Mouse (Mus musculus) embryonic facial prominence, embryonic 11.5 days (tissue): ENCODE measurements around the gene Hoxa6. TPM values are rescaled to one million over a fixed set of nuclear protein-coding genes. Genes with fewer than 3 reads are reported as not detected.

Experiments
- ATAC-seq: fragments of 200-750 bp; cut with Nextera tagmentation; replicated peaks from 2 replicates; pipeline ENCODE4 v1.8.0; 2017; ENCODE audit warnings: low read depth; ENCODE audit not compliant: insufficient number of reproducible peaks, low FRiP score, low TSS enrichment
- DNase-seq: peaks from one replicate; pipeline ENCODE4 v3.0.0-alpha.2; 2015; ENCODE audit warnings: low spot score
- H3K27ac ChIP-seq: fragments of 300-500 bp; sonication (generic); replicated peaks from 2 replicates; pipeline ENCODE4 v1.5.1; 2014; ENCODE audit warnings: mild to moderate bottlenecking, low read depth, low read length, control low read depth
- H3K27me3 ChIP-seq: fragments of 300-500 bp; sonication (generic); 2 replicates; pipeline ENCODE4 v1.6.1; 2014; ENCODE audit warnings: mild to moderate bottlenecking, low read length, moderate library complexity, mixed read lengths; ENCODE audit not compliant: control insufficient read depth, insufficient read depth
- H3K36me3 ChIP-seq: fragments of 300-500 bp; sonication (generic); replicated peaks from 2 replicates; pipeline ENCODE4 v1.6.1; 2014; ENCODE audit warnings: low read depth, mild to moderate bottlenecking, low read length, moderate library complexity, mixed read lengths; ENCODE audit not compliant: control insufficient read depth, insufficient read depth
- H3K4me1 ChIP-seq: fragments of 300-500 bp; sonication (generic); 2 replicates; pipeline ENCODE4 v1.6.1; 2014; ENCODE audit warnings: low read length, mixed read lengths; ENCODE audit not compliant: control insufficient read depth, insufficient read depth
- H3K4me2 ChIP-seq: fragments of 300-500 bp; sonication (generic); 2 replicates; pipeline ENCODE4 v1.6.1; 2014; ENCODE audit warnings: low read depth, mild to moderate bottlenecking, control low read depth, low read length, moderate library complexity
- H3K4me3 ChIP-seq: fragments of 300-500 bp; sonication (generic); 2 replicates; pipeline ENCODE4 v1.5.1; 2014; ENCODE audit warnings: low read depth, low read length, control low read depth
- H3K9ac ChIP-seq: fragments of 300-500 bp; sonication (generic); replicated peaks from 2 replicates; pipeline ENCODE4 v1.6.1; 2014; ENCODE audit warnings: mild to moderate bottlenecking, control low read depth, low read length
- H3K9me3 ChIP-seq: fragments of 300-500 bp; sonication (generic); replicated peaks from 2 replicates; pipeline ENCODE4 v1.6.1; 2016; ENCODE audit warnings: mild to moderate bottlenecking, low read length, inconsistent platforms, mixed read lengths; ENCODE audit not compliant: control insufficient read depth
- WGBS: fragments of 180-500 bp; shearing (Covaris S2); extraction: QIAGEN DNeasy Blood & Tissue Kit; methylation state at CpG from one replicate; pipeline ENCODE4 v1.1.7; 2014; 5-methylcytosine and 5-hydroxymethylcytosine counted together
- polyA plus RNA-seq: library from polyadenylated mRNA; unstranded; fragments of >200 nt; fragmentation: Nextera tagmentation; extraction: Ambion mirVana; gene quantifications from 2 replicates; pipeline ENCODE4 v1.2.1, GENCODE M21; 2014

The Hoxa6 gene
- polyA plus RNA-seq, 1 experiment from 2014 or later = not detected

DNA sequence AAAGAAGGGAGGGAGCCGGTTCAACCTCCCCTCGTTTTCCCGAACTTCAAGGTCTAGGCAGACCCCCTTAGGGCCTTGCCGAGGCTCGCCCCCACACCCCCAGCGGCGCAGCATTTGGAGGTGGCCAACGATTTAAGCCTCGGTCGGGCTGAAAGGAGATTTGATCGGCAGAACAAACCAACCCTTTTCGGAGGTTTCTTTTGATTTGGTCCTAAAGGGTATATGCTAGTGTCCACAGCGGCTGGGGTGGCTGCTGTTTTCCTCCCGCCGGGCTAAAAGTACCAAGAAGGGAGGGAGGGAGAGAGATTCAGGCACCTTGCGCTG lies 40.9 kb upstream of the Hoxa6 start:
- H3K4me3 ChIP-seq = no peak overlapping the region
- 2% methylated on average over 16 of the region's 16 CpGs for WGBS
- ATAC-seq = no peak
- H3K36me3 ChIP-seq = no peaks in the 10 kb centered on the region
- no peaks in the 10 kb centered on the region; the same call in 1 of the 2 replicates for H3K4me1 ChIP-seq
- H3K27ac ChIP-seq = no peak overlapping the region
- no peak for DNase-seq
- H3K9me3 ChIP-seq = no peaks in the 10 kb centered on the region
- H3K4me2 ChIP-seq = no peak overlapping the region
- H3K27me3 ChIP-seq = peaks cover 93% of the 10 kb centered on the region
- H3K9ac ChIP-seq = no peak overlapping the region

DNA sequence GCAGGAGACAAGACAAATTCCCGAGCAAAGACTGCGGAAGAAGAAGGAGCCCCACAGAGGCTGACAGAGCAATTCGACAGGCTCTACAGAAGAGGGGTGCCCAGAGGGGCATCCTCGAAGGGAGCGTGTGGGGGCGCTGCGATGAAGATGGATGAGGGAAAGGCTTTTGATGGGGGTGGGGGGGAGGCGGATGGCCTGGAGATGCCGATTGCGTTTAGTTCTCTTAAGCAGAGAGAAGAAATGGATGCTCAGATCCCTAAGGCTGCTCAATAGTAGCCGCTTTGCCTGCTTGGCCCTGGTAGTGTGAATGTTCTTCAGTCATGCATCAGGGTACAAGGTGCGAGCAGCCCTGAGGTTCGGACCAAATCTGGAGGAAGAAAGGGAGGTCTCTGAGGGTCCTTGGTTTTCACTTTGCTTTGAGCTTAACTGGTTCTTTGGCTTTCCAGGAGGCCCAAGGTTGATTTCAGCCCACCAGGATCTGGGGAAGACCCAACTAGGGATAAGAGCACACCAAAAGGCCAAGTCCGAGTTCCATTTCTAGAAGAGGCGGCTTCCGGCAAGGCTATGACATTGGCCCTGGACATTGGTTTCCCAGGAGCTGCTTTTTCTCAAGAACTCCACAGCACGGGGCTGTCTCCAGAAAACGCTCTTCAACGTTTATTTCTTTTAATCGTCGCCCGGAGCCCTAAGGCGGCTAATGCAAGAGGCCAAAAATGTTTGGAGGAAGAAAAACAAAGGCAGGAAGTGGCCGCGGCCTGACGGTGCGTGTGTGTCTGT lies 40.3 kb upstream of the Hoxa6 start:
- H3K9ac ChIP-seq = no peak overlapping the region
- H3K27ac ChIP-seq = no peak overlapping the region
- DNase-seq (no peak), ATAC-seq (no peak)
- under 1% methylated on average over 26 of the region's 27 CpGs for WGBS
- no peak overlapping the region for H3K4me2 ChIP-seq
- no peaks in the 10 kb centered on the region for H3K9me3 ChIP-seq
- H3K27me3 ChIP-seq = peaks cover 93% of the 10 kb centered on the region
- H3K36me3 ChIP-seq = no peaks in the 10 kb centered on the region
- H3K4me1 ChIP-seq = no peaks in the 10 kb centered on the region; the same call in 1 of the 2 replicates
- H3K4me3 ChIP-seq = no peak overlapping the region

DNA sequence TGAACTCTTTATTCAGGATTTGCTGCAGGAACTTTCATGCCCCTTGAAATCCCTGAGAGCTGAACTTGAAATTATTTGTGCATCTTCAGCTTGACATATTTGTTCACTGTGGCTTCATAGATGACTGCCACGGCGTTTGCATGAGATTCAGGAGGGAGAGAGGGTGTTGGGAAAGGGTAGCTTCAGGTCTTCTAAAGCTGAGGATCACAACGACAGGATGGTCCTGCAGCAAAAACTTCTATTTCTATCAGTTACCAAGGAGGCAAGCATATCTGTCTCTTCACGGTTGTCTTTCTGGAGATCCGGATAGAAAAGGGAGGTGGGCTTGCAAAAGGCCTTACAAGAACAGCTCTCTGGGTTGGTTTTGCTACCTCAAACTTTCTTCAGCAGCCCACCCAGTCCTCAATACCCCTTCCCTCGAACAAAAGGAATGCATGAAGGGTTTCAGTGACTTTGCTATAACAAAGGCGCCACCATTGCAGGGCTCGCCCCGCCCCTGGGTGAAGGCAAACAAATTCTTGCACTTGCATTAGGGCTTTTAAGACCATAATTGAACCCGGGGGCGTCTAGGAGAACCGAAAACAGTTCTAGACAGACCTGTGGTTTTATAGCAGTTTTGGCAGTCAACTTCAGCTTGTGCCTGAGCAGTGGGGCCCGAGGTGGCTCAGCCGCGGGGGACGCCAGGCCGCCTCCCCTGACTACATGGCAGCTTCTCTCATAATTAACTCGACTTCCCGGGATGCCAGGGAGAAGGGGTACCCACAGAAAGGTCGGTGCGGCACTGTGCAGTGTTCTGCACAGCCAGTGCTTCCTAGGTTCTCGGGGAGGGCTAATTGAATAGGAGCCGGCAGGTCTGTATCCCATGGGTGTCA lies 39.5 kb upstream of the Hoxa6 start:
- Histone ChIP-seq H3K36me3 (no peaks in the 10 kb centered on the region), H3K4me3 (no peak overlapping the region), H3K9ac (no peak overlapping the region), H3K27me3 (peaks cover 94% of the 10 kb centered on the region), H3K4me2 (no peak overlapping the region), H3K27ac (no peak overlapping the region), H3K4me1 (no peaks in the 10 kb centered on the region), H3K9me3 (no peaks in the 10 kb centered on the region)
- ATAC-seq (no peak), DNase-seq (no peak)
- 2% methylated on average over 23 of the region's 23 CpGs for WGBS

DNA sequence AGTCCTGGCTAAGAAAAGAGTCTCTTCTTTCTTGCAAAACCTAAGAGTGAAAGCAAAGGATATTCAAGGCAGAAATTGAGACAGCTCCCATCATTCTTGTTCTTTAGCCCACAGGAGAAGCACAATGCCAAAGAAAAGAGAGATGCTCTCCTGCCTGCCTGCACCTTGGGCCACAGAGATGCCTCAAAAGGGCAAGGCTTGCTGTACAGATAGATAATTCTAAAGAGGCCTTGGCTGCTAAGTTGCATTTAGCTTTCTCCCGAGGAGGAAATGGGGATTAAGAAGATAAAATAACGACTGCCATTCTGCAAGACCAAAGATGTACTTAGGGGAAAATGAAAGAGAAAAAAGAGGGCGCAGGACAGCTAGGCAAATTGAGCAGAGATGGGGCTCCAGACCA lies 38.4 kb upstream of the Hoxa6 start:
- no peaks in the 10 kb centered on the region for H3K9me3 ChIP-seq
- H3K4me1 ChIP-seq = no peaks in the 10 kb centered on the region
- WGBS = 5% methylated on average over 3 of the region's 3 CpGs
- DNase-seq = no peak
- no peaks in the 10 kb centered on the region for H3K36me3 ChIP-seq
- peaks cover 93% of the 10 kb centered on the region for H3K27me3 ChIP-seq
- H3K4me3 ChIP-seq = no peak overlapping the region
- H3K27ac ChIP-seq = no peak overlapping the region
- H3K4me2 ChIP-seq = no peak overlapping the region
- no peak for ATAC-seq
- no peak overlapping the region for H3K9ac ChIP-seq

DNA sequence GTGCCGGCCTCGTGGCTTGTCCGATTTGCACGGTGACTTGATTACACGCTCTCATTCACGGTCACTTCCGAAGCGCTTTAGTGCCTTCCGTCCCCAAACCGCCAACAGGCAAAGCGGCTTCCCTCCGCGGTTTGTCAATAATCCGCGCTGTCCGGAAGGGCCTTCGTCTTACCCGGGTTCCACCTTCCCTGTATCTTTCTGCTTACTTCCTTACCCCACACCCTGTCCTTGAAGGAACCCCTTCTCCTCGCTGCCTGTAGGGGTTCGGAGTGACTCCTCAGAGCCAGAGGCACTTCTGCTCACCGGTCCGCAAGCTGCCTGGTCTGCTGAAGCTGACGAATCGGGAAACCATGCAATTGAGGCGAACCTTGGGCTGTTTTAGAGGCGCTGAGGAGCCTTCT lies 37.9 kb upstream of the Hoxa6 start:
- no peak overlapping the region for H3K9ac ChIP-seq
- H3K27me3 ChIP-seq = peaks cover 92% of the 10 kb centered on the region
- H3K27ac ChIP-seq = no peak overlapping the region
- no peaks in the 10 kb centered on the region for H3K36me3 ChIP-seq
- DNase-seq (no peak), ATAC-seq (no peak)
- whole genome bisulfite sequencing = under 1% methylated on average over 26 of the region's 26 CpGs
- H3K4me1 ChIP-seq = no peaks in the 10 kb centered on the region
- no peak overlapping the region for H3K4me2 ChIP-seq
- H3K9me3 ChIP-seq = no peaks in the 10 kb centered on the region
- no peak overlapping the region for H3K4me3 ChIP-seq

DNA sequence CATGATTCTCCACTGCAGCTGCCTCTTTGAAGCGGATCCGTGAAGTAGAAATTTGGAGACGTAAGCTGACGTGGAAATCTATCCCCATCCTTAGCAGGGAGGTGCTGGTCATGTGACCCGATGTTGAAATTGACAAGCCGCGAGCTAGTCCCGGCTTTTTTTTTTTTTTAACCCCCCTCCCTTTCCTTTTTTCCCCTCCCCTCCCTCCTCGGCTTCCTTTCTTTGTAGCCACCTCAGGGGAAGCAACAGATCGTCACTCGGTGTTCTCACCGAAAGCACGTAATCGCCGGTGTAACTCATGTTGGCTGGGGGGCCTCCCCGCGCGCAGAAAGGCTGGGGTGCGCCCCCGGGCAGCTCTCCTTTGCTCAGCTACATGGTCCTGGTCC lies 37.2 kb upstream of the Hoxa6 start, which contains the start of gene Hoxa11:
Hoxa11 (minus strand) TSS at position 54 of the 386 bp plus-strand sequence.
- H3K36me3 ChIP-seq = no peaks in the 10 kb centered on the region
- peaks cover 92% of the 10 kb centered on the region for H3K27me3 ChIP-seq
- H3K4me2 ChIP-seq = no peak within 1 kb of the TSS
- no peak for ATAC-seq
- H3K9ac ChIP-seq = no peak within 1 kb of the TSS
- WGBS = 1% methylated on average over 20 of the region's 20 CpGs
- H3K4me1 ChIP-seq = no peaks in the 10 kb centered on the region
- no peak within 1 kb of the TSS for H3K4me3 ChIP-seq
- no peak within 1 kb of the TSS for H3K27ac ChIP-seq
- DNase-seq = no peak
- no peaks in the 10 kb centered on the region for H3K9me3 ChIP-seq

DNA sequence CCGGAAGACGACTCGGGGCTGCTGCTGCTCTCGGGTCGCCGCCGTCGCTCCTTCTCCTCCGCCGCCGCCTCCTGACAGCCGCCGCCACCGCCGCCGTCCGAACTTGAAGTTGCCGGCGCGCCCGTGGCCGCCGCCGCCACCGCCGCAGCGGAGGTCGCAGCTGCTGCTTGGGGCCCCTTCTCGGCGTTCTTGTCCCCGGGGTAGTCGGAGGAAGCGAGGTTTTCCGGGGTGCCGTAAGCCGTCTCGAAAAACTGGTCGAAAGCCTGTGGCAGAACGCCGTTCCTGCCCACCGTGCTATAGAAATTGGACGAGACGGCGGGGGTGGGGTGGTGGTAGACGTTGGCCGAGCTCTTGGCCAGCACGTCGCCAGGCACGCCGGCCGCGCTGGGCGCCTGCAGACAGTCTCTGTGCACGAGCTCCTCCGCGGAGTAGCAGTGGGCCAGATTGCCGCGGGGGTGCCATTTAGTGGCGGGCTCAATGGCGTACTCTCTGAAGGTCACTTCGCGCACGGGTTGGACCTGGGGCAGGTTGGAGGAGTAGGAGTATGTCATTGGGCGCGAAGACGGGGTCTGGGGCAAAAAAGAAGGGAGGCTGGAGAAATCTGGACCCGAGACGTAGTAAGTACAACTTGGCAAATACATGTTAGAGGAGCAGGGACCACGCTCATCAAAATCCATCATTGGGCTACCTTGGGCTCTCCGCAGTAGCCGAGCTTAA lies 36.7 kb upstream of the Hoxa6 start:
- Histone ChIP-seq H3K4me2 (no peak overlapping the region), H3K9me3 (no peaks in the 10 kb centered on the region), H3K27ac (no peak overlapping the region), H3K4me1 (no peaks in the 10 kb centered on the region), H3K9ac (no peak overlapping the region), H3K36me3 (no peaks in the 10 kb centered on the region), H3K27me3 (peaks cover 92% of the 10 kb centered on the region), H3K4me3 (no peak overlapping the region)
- ATAC-seq (no peak), DNase-seq (no peak)
- under 1% methylated on average over 71 of the region's 71 CpGs for WGBS
